Mouse (Mus musculus): Measurements from ENCODE around the gene Ptch2. TPM values are rescaled to one million over a fixed set of nuclear protein-coding genes. Genes with fewer than 3 reads are reported as not detected.

The Ptch2 gene
- total and polyA plus RNA-seq, 3 experiments: 0.33 TPM; not detected in 2

GRCm38 (mm10) chr4:117094626-117095361 is 1.1 kb upstream of the Ptch2 start:
- Histone ChIP-seq H3K36me3 (ENCODE audit: control insufficient read depth in 1 of 2, insufficient read depth in 2 of 2, low read length in 2 of 2) (peaks cover 0 to 6% of the 10 kb centered on the region in 2 experiments; a peak in 2 of 4 replicates), H3K9me3 (replicated peaks; ENCODE audit: insufficient read depth, low read length) (no peaks in the 10 kb centered on the region), H3K4me3 (ENCODE audit: control insufficient read depth in 1 of 2, insufficient read depth in 1 of 2, low read depth in 2 of 2, low read length in 2 of 2) (no peak overlapping the region), H3K79me2 (ENCODE audit: control insufficient read depth, insufficient read depth, low read length, poor library complexity) (no peaks in the 10 kb centered on the region), H3K27me3 (ENCODE audit: control insufficient read depth in 1 of 2, insufficient read depth in 2 of 2, low read length in 2 of 2) (peaks cover 2 to 9% of the 10 kb centered on the region in 2 experiments), H3K9ac (ENCODE audit: control insufficient read depth, low read depth, low read length, poor library complexity, severe bottlenecking) (no peak overlapping the region), H3K4me1 (ENCODE audit: control insufficient read depth in 1 of 2, insufficient read depth in 2 of 2, low read length in 2 of 2) (peaks cover 0 to 9% of the 10 kb centered on the region in 2 experiments; a peak in 2 of 4 replicates), H3K27ac (ENCODE audit: control insufficient read depth, low read depth, low read length) (no peak overlapping the region)
- TF ChIP-seq HCFC1 (IDR thresholded peaks at IDR 0.05; ENCODE audit: low read depth, low read length) (no peak), ETS1 (IDR thresholded peaks at IDR 0.05; ENCODE audit: low read depth, low read length) (no peak), SMC3 (IDR thresholded peaks at IDR 0.05; ENCODE audit: low read depth, low read length) (no peak), CHD1 (IDR thresholded peaks at IDR 0.05; ENCODE audit: low read depth, low read length) (no peak), ZKSCAN1 (IDR thresholded peaks at IDR 0.05; ENCODE audit: low read depth, low read length) (no peak), TBP (IDR thresholded peaks at IDR 0.05; ENCODE audit: low read depth, low read length) (no peak), CTCF (IDR thresholded peaks at IDR 0.05 in 2 of 3, conservative IDR thresholded peaks at IDR 0.05 in 1 of 3; ENCODE audit: control insufficient read depth in 1 of 3, insufficient read depth in 1 of 3, low read depth in 2 of 3, low read length in 3 of 3, poor library complexity in 1 of 3, severe bottlenecking in 1 of 3) (no peak)
- no peak for DNase-seq (ENCODE audit: low read depth, low spot score)

DNA sequence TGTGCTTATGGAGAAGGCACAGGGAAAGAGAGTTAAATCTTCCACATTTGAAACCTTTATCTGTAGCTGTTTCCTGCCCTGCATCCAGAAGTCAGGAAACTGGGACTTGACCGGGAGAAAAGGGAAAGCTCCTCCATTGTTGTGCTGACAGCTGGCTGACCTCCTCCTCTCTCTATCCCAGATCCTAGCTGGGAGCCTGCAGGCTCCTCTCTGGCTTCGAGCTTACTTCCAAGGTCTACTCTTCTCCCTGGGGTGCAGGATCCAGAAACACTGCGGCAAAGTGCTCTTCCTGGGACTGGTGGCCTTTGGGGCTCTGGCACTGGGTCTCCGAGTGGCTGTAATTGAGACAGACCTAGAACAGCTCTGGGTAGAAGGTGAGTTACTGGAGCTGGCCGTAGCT is 791 bp downstream of the Ptch2 start:
- no peaks in the 10 kb centered on the region for H3K9me3 ChIP-seq (replicated peaks; ENCODE audit: insufficient read depth, low read length)
- H3K27me3 ChIP-seq (ENCODE audit: control insufficient read depth in 1 of 2, insufficient read depth in 2 of 2, low read length in 2 of 2): peaks cover 2 to 9% of the 10 kb centered on the region in 2 experiments
- no peak overlapping the region for H3K27ac ChIP-seq (ENCODE audit: control insufficient read depth, low read depth, low read length)
- H3K9ac ChIP-seq (ENCODE audit: control insufficient read depth, low read depth, low read length, poor library complexity, severe bottlenecking): no peak overlapping the region
- H3K4me1 ChIP-seq (ENCODE audit: control insufficient read depth in 1 of 2, insufficient read depth in 2 of 2, low read length in 2 of 2): no peaks in the 10 kb centered on the region
- no peak for TF ChIP-seq MEF2A (IDR thresholded peaks at IDR 0.05; ENCODE audit: extremely low read depth, insufficient replicate concordance, low read depth, low read length, poor library complexity, severe bottlenecking)
- TF ChIP-seq JUND (IDR thresholded peaks at IDR 0.05; ENCODE audit: low read depth, low read length): no peak
- TF ChIP-seq TCF12 (IDR thresholded peaks at IDR 0.05; ENCODE audit: low read depth, low read length): no peak
- no peak for TF ChIP-seq POLR2AphosphoS5 (IDR thresholded peaks at IDR 0.05; ENCODE audit: borderline replicate concordance, low read depth, low read length)
- TF ChIP-seq POLR2A (IDR thresholded peaks at IDR 0.05; ENCODE audit: control insufficient read depth in 1 of 2, insufficient read depth in 1 of 2, low read depth in 1 of 2, low read length in 2 of 2, poor library complexity in 1 of 2): no peak
- no peak for DNase-seq (ENCODE audit: low read depth, low spot score)
- no peak overlapping the region for H3K4me3 ChIP-seq (ENCODE audit: control insufficient read depth in 1 of 2, insufficient read depth in 1 of 2, low read depth in 2 of 2, low read length in 2 of 2)
- H3K79me2 ChIP-seq (ENCODE audit: control insufficient read depth, insufficient read depth, low read length, poor library complexity): no peaks in the 10 kb centered on the region
- H3K36me3 ChIP-seq (ENCODE audit: control insufficient read depth in 1 of 2, insufficient read depth in 2 of 2, low read length in 2 of 2): no peaks in the 10 kb centered on the region

Data from MEL (cell line).